Mouse (Mus musculus): Measurements from ENCODE around the gene Abcf2.

- TF ChIP-seq POLR2A (IDR thresholded peaks at IDR 0.05; ENCODE audit: control insufficient read depth, low read depth, low read length), result no peak
- no peak for TF ChIP-seq CTCF (IDR thresholded peaks at IDR 0.05; ENCODE audit: control insufficient read depth, insufficient read depth, insufficient replicate concordance, low read depth, low read length)
Measured at GRCm38 (mm10) chr5:24591796-24592470, 14.7 kb upstream of the Abcf2 start.

Data from testis, adult 2 months (tissue).